Mouse (Mus musculus) embryonic fibroblast, embryonic 13.5 days (primary cell): ENCODE data around the gene Selenoi.

ENCODE experiments used
- CTCF ChIP-seq: IDR thresholded peaks from 2 replicates; pipeline ENCODE4 v1.5.1; 2011; ENCODE audit warnings: mild to moderate bottlenecking, control low read depth, low read length, moderate library complexity, borderline replicate concordance; ENCODE audit not compliant: insufficient read depth
- POLR2A ChIP-seq: IDR thresholded peaks from 2 replicates; pipeline ENCODE4 v1.6.1; 2011; ENCODE audit warnings: low read depth, mild to moderate bottlenecking, control low read depth, low read length, moderate library complexity

GRCm38 (mm10) chr5:30255567-30256354 lies 23.4 kb downstream of the Selenoi start:
- TF ChIP-seq POLR2A = no peak
- no peak for TF ChIP-seq CTCF
